Mouse (Mus musculus) central nervous system, embryonic 18 days (tissue): ENCODE results near the gene Gm49366. TPM values are rescaled to one million over a fixed set of nuclear protein-coding genes. Genes with fewer than 3 reads are reported as not detected.

Experiments used
- polyA plus RNA-seq: library from polyadenylated mRNA; depleted of rRNA; stranded (reverse); fragments of >200 nt; gene quantifications from 2 replicates; pipeline ENCODE4 v1.2.3, GENCODE M21; 2012; rRNA removed

Gm49366 gene
- polyA plus RNA-seq: not detected in 2 replicates

GRCm38 (mm10) chr12:84038691-84039111, at the start of gene Gm49366:
Gene Gm49366 (plus strand): TSS chr12:84038935.

GRCm38 (mm10) chr12:84009171-84009965, 29.4 kb upstream of the Gm49366 start, which contains the start of gene Acot1:
Gene Acot1 (plus strand): TSS chr12:84009490.

GRCm38 (mm10) chr12:84038241-84038640, 494 bp upstream of the Gm49366 start, which contains the start of gene Acot4:
Gene Acot4 (plus strand): TSS chr12:84038379.

GRCm38 (mm10) chr12:84051937-84052474, 13.3 kb downstream of the Gm49366 start, which contains the start of gene Acot3:
Gene Acot3 (plus strand): TSS chr12:84052144.

GRCm38 (mm10) chr12:84068986-84069385, 30.3 kb downstream of the Gm49366 start, which contains the start of gene Acot5:
Gene Acot5 (plus strand): TSS chr12:84069325.

GRCm38 (mm10) chr12:84100604-84101492, 62.1 kb downstream of the Gm49366 start, which contains the start of gene Acot6:
Gene Acot6 (plus strand): TSS chr12:84100654.

Other genes with a start within 250 kb of the Gm49366 start
- 23.4 and 24.8 TPM in 2 replicates for gene Numb, start 117.0 kb upstream of the Gm49366 start, polyA plus RNA-seq
- 12.7 and 14.2 TPM in 2 replicates for gene Riox1, start 88.3 kb upstream of the Gm49366 start, polyA plus RNA-seq
- 0.03 TPM in 1 of 2 replicates, not detected in the other for gene Heatr4, start 54.1 kb upstream of the Gm49366 start, polyA plus RNA-seq
- gene Acot2, start 51.1 kb upstream of the Gm49366 start, polyA plus RNA-seq: 4.2 and 4.4 TPM in 2 replicates
- gene Acot1, start 29.4 kb upstream of the Gm49366 start, polyA plus RNA-seq: 51.7 and 59.0 TPM in 2 replicates
- gene Acot4, start 556 bp upstream of the Gm49366 start, polyA plus RNA-seq: 0.70 and 0.72 TPM in 2 replicates
- gene Acot3, start 13.2 kb downstream of the Gm49366 start, polyA plus RNA-seq: 0.58 and 0.71 TPM in 2 replicates
- 0.41 and 0.44 TPM in 2 replicates for gene Acot5, start 30.4 kb downstream of the Gm49366 start, polyA plus RNA-seq
- 3.6 and 4.2 TPM in 2 replicates for gene Acot6, start 61.7 kb downstream of the Gm49366 start, polyA plus RNA-seq
- 20.1 and 23.3 TPM in 2 replicates for gene Dnal1, start 75.4 kb downstream of the Gm49366 start, polyA plus RNA-seq
- 6.6 and 7.2 TPM in 2 replicates for gene Pnma1, start 109.6 kb downstream of the Gm49366 start, polyA plus RNA-seq
- 5.2 and 5.3 TPM in 2 replicates for gene Elmsan1, start 179.9 kb downstream of the Gm49366 start, polyA plus RNA-seq
- 11.2 and 12.2 TPM in 2 replicates for gene Ptgr2, start 246.3 kb downstream of the Gm49366 start, polyA plus RNA-seq